Mouse (Mus musculus) lung, postnatal 0 days (tissue): Measurements from ENCODE around the gene Tubgcp5. TPM values are rescaled to one million over a fixed set of nuclear protein-coding genes. Genes with fewer than 3 reads are reported as not detected.

ENCODE experiments used
- ATAC-seq: fragments of 200-750 bp; cut with Nextera tagmentation; 2 replicates; pipeline ENCODE4 v1.8.0; 2017; ENCODE audit warnings: moderate library complexity
- DNase-seq: peaks from one replicate; pipeline ENCODE4 v3.0.0-alpha.2; 2016; ENCODE audit warnings: low spot score
- H3K27ac ChIP-seq: fragments of 300-500 bp; sonication (generic); 2 replicates; pipeline ENCODE4 v1.5.1; 2014; ENCODE audit warnings: antibody characterized with exemption, mild to moderate bottlenecking, low read length, mixed read lengths
- H3K27me3 ChIP-seq: fragments of 300-500 bp; sonication (generic); replicated peaks from 2 replicates; pipeline ENCODE4 v1.6.1; 2014; ENCODE audit warnings: low read length, mixed read lengths; ENCODE audit not compliant: insufficient read depth
- H3K36me3 ChIP-seq: fragments of 300-500 bp; sonication (generic); 2 replicates; pipeline ENCODE4 v1.6.1; 2014; ENCODE audit warnings: low read length, mixed read lengths; ENCODE audit not compliant: insufficient read depth
- H3K4me1 ChIP-seq: fragments of 300-500 bp; sonication (generic); 2 replicates; pipeline ENCODE4 v1.6.1; 2014; ENCODE audit warnings: antibody characterized with exemption, low read depth, low read length, mixed read lengths; ENCODE audit not compliant: insufficient read depth
- H3K4me2 ChIP-seq: fragments of 300-500 bp; sonication (generic); replicated peaks from 2 replicates; pipeline ENCODE4 v1.6.1; 2014; ENCODE audit warnings: low read depth, mild to moderate bottlenecking, low read length, moderate library complexity, mixed read lengths
- H3K4me3 ChIP-seq: fragments of 300-500 bp; sonication (generic); 2 replicates; pipeline ENCODE4 v1.5.1; 2014; ENCODE audit warnings: low read depth, low read length
- H3K9ac ChIP-seq: fragments of 300-500 bp; sonication (generic); replicated peaks from 2 replicates; pipeline ENCODE4 v1.6.1; 2014; ENCODE audit warnings: low read depth, mild to moderate bottlenecking
- H3K9me3 ChIP-seq: fragments of 300-500 bp; sonication (generic); 2 replicates; pipeline ENCODE4 v1.6.1; 2016; ENCODE audit warnings: low read length, mixed read lengths
- CTCF ChIP-seq: IDR thresholded peaks from 2 replicates; pipeline ENCODE4 v1.5.1; 2016; ENCODE audit warnings: antibody characterized with exemption, mild to moderate bottlenecking
- EP300 ChIP-seq: IDR thresholded peaks from 2 replicates; pipeline ENCODE4 v1.6.1; 2016; ENCODE audit warnings: antibody characterized with exemption, mild to moderate bottlenecking, control low read depth
- WGBS: fragments of 180-500 bp; shearing (Covaris S2); extraction: QIAGEN DNeasy Blood & Tissue Kit; methylation state at CpG from one replicate; pipeline ENCODE4 v1.1.7; 2014; 5-methylcytosine and 5-hydroxymethylcytosine counted together
- polyA plus RNA-seq: library from polyadenylated mRNA; unstranded; fragments of >200 nt; fragmentation: Nextera tagmentation; extraction: Ambion mirVana; gene quantifications from 2 replicates; pipeline ENCODE4 v1.2.1, GENCODE M21; 2015

Tubgcp5 gene
- polyA plus RNA-seq: 13.0 and 13.7 TPM in 2 replicates

GRCm38 (mm10) chr7:55793952-55794603 lies at the start of gene Tubgcp5:
Gene Tubgcp5 (plus strand): TSS chr7:55794154.
- ATAC-seq (peak; percentile 100), DNase-seq (peak; percentile 98)
- H3K9me3 ChIP-seq: no peaks in the 10 kb centered on the region
- WGBS: under 1% methylated on average over 51 of the region's 51 CpGs
- H3K27ac ChIP-seq: 0 out of 2 replicates have a peak within 1 kb of the TSS, but pooled peaks have one; percentile 15
- peaks cover 19% of the 10 kb centered on the region for H3K36me3 ChIP-seq
- peaks cover 4% of the 10 kb centered on the region; the same call in 1 of the 2 replicates for H3K4me1 ChIP-seq
- H3K27me3 ChIP-seq: no peaks in the 10 kb centered on the region
- TF ChIP-seq CTCF: no peak
- TF ChIP-seq EP300: peak; percentile 59
- H3K4me2 ChIP-seq: peak within 1 kb of the TSS; percentile 85
- H3K9ac ChIP-seq: peak within 1 kb of the TSS; percentile 94
- H3K4me3 ChIP-seq: peak within 1 kb of the TSS; percentile 75

GRCm38 (mm10) chr7:55744566-55745220 lies 49.3 kb upstream of the Tubgcp5 start:
- Histone ChIP-seq H3K4me3 (no peak overlapping the region), H3K27ac (no peak overlapping the region), H3K4me1 (no peaks in the 10 kb centered on the region), H3K4me2 (no peak overlapping the region), H3K9me3 (no peaks in the 10 kb centered on the region), H3K9ac (no peak overlapping the region), H3K27me3 (no peaks in the 10 kb centered on the region), H3K36me3 (no peaks in the 10 kb centered on the region)
- no peak for ATAC-seq
- WGBS: 63% methylated on average over 10 of the region's 10 CpGs
- TF ChIP-seq CTCF (no peak), EP300 (no peak)
- DNase-seq: no peak

DNA sequence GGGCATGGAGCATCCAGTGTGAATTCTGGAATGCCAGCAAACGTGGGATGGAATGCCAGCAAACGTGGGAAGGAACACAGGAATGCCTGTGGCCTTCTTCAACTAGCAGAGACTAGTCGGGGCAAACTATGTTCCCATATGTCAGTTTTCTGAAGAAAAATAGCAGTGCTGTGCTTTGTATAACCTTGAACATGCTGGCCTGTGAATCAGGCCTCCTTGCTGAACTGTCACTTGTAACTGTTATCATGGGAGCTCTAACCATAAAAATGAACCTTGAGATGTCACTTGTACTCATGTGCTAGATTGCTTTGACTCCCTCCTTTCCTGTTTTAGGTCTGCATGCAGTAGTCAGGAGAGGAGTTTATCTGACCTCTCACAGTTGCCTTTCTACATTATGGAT lies 43.1 kb upstream of the Tubgcp5 start:
- no peaks in the 10 kb centered on the region for H3K9me3 ChIP-seq
- H3K36me3 ChIP-seq: no peaks in the 10 kb centered on the region
- H3K4me2 ChIP-seq: no peak overlapping the region
- no peaks in the 10 kb centered on the region for H3K4me1 ChIP-seq
- TF ChIP-seq CTCF (no peak), EP300 (no peak)
- H3K27ac ChIP-seq: no peak overlapping the region
- WGBS: 70% methylated on average over 3 of the region's 3 CpGs
- no peaks in the 10 kb centered on the region for H3K27me3 ChIP-seq
- H3K9ac ChIP-seq: no peak overlapping the region
- H3K4me3 ChIP-seq: no peak overlapping the region
- ATAC-seq: no peak
- DNase-seq: no peak

- WGBS: 65% methylated on average over 3 of the region's 3 CpGs
- H3K9me3 ChIP-seq: no peaks in the 10 kb centered on the region
- H3K9ac ChIP-seq: no peak overlapping the region
- ATAC-seq (no peak), DNase-seq (no peak)
- no peaks in the 10 kb centered on the region for H3K4me1 ChIP-seq
- no peaks in the 10 kb centered on the region for H3K36me3 ChIP-seq
- no peak overlapping the region for H3K4me3 ChIP-seq
- TF ChIP-seq EP300 (no peak), CTCF (no peak)
- H3K27me3 ChIP-seq: no peaks in the 10 kb centered on the region
- no peak overlapping the region for H3K27ac ChIP-seq
- no peak overlapping the region for H3K4me2 ChIP-seq
Measured at GRCm38 (mm10) chr7:55759346-55759745, 34.6 kb upstream of the Tubgcp5 start.

GRCm38 (mm10) chr7:55767926-55768325 lies 26.0 kb upstream of the Tubgcp5 start, which contains the start of gene Siglech:
Gene Siglech (plus strand): TSS chr7:55768178.
- ATAC-seq (no peak), DNase-seq (no peak)
- no peaks in the 10 kb centered on the region for H3K9me3 ChIP-seq
- no peaks in the 10 kb centered on the region for H3K36me3 ChIP-seq
- H3K4me2 ChIP-seq: no peak within 1 kb of the TSS
- H3K9ac ChIP-seq: no peak within 1 kb of the TSS
- TF ChIP-seq CTCF: no peak
- TF ChIP-seq EP300: no peak
- H3K4me1 ChIP-seq: no peaks in the 10 kb centered on the region
- no peak within 1 kb of the TSS for H3K4me3 ChIP-seq
- no peak within 1 kb of the TSS for H3K27ac ChIP-seq
- WGBS: 28% methylated on average over 3 of the region's 3 CpGs
- H3K27me3 ChIP-seq: no peaks in the 10 kb centered on the region

- H3K4me2 ChIP-seq: no peak overlapping the region
- ATAC-seq: no peak
- H3K9me3 ChIP-seq: no peaks in the 10 kb centered on the region
- TF ChIP-seq EP300 (no peak), CTCF (no peak)
- H3K4me1 ChIP-seq: no peaks in the 10 kb centered on the region
- H3K36me3 ChIP-seq: no peaks in the 10 kb centered on the region
- H3K27ac ChIP-seq: no peak overlapping the region
- no peaks in the 10 kb centered on the region for H3K27me3 ChIP-seq
- no peak for DNase-seq
- no peak overlapping the region for H3K9ac ChIP-seq
- 34% methylated on average over 4 of the region's 4 CpGs for WGBS
- no peak overlapping the region for H3K4me3 ChIP-seq
Measured at GRCm38 (mm10) chr7:55780011-55780410, 13.9 kb upstream of the Tubgcp5 start.
